Mouse (Mus musculus): ENCODE results near the gene Gtf2f2.

GRCm38 (mm10) chr14:76053726-76054125, 43.1 kb upstream of the Gtf2f2 start:
- TF ChIP-seq FLI1 (IDR thresholded peaks at IDR 0.05; ENCODE audit: low read length) = no peak
- no peak for TF ChIP-seq GATA1 (IDR thresholded peaks at IDR 0.05; ENCODE audit: borderline replicate concordance, low read length)
